Mouse (Mus musculus): ENCODE measurements around the gene Atp11a.

GRCm38 (mm10) chr8:12769296-12769695, 12.5 kb downstream of the Atp11a start:
- TF ChIP-seq CTCF (IDR thresholded peaks at IDR 0.05; ENCODE audit: low read depth) (no peak), EP300 (IDR thresholded peaks at IDR 0.05; ENCODE audit: low read depth) (no peak)

All from heart, postnatal 0 days (tissue).